Mouse (Mus musculus) MEL-GATA-1-ER (cell line): ENCODE data around the gene Prkcz.
A peak's percentile ranks its signal among the peaks of the same experiment; 100 is the strongest.
"Not testable (repeated sequence)": the region's sequence is repeated elsewhere in the genome, so short reads cannot be mapped to it uniquely, and the experiment has no call there.

ENCODE experiments used
- DNase-seq: peaks from one replicate; pipeline ENCODE4 v3.0.0-alpha.2; 2012; ENCODE audit warnings: low read depth; ENCODE audit errors: extremely low read depth

Gene Prkcz

DNA sequence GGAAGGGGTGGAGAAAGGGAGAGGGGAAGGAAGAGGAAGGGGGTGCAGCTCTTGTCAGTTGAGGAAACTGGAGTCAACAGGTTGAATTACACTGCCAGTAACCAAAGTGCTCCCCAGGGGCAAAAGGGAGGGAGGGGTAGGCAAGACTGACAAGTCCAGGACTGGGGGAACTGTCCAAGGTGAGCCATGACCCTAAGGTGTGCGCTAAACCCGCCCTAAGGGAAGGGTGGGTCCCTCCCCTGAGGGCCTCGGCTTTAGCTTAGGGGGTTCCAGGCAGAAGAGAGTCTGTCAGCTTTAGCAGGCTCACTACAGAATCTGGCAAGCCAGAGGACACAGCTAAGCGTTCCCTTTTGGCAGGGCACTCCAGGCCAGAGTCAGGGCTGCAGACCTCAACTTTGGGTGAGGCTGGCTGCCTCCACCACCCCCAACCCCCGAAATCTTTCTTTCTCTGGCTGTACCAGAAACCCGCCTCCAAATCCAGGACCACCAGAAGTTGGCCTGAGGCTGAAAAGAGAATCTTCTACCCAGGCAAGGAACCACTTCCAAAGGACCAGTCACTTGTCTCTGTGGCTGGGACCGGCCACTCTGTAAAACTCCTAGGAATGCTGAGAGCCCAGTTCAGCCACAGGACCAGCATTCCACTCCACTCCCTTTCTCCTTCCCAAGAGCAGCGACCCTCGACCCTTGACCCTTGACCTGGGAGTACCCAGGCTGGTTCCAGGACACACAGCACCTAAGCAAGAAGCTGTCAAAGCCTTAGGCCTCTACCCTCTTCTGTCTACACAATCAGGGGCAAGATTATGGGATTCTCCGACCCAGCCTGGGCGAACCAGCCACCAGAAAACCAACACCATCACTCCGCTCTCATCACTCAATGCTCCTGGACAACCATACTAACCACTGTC lies 1.3 kb downstream of the Prkcz start:
- DNase-seq = no peak

DNA sequence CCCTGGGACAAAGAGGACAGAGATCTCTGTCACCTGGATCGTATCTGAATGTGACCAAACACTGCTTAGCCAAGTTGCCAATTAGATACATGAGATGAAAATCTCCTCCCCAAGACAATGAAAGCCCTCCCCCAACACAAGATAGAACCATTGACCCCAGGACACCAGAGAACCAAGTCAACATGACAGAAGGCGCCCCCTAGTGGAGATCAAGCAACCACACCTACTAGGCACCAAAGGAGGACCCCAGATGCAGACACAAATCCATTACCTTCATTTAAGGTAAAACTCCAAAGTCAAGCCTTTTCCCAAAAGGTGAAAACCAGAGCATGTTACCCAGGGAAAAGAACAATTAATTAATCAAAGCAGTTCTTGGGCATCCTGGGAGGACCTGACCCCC lies 3.6 kb downstream of the Prkcz start:
- no peak for DNase-seq

DNA sequence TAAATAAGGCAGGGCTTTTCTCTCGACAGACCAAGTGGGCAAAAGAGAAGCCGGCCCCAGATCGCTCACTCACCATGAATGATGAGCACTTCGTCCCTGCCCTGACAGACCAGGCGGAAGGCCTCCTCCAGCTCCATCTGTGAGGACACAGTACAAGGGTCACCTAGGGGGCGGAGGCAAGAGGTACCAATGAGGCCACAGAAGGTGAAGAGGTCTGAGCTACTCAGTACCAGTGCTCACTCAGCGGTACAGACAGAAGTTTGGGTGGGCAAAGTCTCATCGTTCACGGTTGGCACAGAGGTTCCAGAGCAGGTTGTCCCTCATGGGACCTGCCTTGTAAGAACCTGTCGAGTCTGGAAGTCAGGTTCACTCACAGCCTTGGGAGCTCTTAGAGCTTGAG lies 4.8 kb downstream of the Prkcz start:
- DNase-seq = no peak

DNA sequence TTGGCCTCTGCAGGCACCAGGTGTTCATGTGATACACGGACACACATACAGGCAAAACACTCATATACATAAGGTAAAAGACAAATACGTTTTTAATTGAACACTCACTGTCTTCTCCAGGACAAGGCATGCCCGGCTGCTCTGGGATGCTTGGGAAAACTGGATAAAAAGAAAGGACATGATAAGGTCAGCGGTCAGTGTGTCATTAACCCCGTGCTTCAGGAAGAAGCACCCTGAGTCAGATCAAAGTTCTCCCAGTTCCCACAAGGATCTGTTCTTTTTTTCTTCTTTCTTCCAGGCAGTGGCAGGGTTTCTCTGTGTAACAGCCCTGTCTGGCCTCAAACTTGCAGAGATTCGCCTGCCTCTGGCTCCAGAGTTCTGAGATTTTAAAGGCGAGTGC lies 6.6 kb downstream of the Prkcz start:
- DNase-seq = no peak

DNA sequence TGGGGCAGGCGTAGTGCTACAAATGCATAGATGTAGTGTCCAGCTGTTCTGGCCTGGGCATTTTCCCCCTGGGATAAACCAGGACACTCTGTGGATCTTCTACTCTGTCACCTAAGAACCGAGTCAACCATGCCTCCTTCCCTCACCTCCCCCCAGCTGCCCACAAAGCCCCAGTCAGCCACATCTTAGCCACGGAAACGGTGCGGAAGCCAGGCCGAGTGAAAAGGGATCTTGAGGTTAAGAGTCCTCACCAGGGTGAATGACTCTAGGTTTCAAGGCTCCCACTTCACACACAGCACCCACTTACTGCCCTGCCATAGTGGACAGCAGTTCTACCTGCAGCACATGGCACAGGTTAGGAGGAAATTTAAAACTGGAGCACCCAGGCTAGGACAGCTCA lies 7.1 kb downstream of the Prkcz start:
- DNase-seq = no peak

DNA sequence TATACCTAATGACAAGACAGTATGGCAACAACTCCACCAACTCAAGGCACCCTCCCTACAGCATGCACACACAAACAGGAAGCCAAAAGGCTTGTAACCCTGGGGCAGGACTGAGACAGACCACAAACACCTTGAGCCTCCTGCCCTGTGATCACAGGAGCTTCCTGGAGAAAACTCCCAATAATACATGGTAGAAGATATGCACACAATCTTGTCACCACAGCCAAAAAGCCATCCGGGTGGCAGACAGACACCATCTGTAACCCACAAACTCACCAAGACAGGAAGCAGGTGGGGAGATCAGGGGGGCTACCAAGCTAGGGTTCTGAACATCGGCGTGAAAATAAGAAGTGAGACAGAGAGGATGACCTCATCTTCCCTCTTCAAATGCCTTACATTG lies 8.6 kb downstream of the Prkcz start:
- no peak for DNase-seq

DNA sequence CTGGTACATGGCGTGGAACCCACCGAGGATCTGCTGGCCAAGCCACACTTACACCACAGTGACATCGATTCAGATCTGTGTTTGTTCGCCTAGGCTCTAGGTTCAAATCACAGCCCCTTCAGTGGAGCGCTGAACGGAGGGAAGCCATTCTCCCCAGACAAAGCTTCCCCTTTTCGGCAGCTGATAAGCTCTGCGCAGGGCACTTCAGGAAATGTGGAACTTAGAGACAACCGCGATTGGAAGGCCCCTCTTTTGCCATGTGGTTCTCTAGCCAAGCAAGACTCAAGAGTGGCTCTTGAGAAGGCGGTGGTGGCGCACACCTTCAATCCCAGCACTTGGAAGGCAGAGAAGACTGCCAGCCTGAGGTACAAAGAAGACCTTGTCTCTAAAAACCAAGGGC lies 14.8 kb downstream of the Prkcz start:
- DNase-seq = peak; percentile 73

DNA sequence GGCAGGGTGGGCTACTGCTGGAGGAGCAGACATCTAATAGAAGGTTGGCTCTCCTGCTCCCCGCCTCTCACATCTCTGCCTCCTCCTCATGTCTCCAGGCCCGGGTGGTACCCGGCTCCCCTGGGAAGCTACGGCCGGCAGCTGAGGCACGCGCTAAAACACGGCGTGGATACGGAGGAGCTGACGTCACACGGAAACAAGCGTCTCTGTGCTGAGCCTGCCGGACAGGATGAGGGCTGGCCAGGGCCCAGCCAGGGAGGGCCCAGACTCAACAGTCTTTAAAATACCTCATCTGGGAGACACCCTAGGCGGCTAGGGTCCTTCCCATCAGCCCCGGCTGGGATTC lies 15.6 kb downstream of the Prkcz start:
- no peak for DNase-seq

DNA sequence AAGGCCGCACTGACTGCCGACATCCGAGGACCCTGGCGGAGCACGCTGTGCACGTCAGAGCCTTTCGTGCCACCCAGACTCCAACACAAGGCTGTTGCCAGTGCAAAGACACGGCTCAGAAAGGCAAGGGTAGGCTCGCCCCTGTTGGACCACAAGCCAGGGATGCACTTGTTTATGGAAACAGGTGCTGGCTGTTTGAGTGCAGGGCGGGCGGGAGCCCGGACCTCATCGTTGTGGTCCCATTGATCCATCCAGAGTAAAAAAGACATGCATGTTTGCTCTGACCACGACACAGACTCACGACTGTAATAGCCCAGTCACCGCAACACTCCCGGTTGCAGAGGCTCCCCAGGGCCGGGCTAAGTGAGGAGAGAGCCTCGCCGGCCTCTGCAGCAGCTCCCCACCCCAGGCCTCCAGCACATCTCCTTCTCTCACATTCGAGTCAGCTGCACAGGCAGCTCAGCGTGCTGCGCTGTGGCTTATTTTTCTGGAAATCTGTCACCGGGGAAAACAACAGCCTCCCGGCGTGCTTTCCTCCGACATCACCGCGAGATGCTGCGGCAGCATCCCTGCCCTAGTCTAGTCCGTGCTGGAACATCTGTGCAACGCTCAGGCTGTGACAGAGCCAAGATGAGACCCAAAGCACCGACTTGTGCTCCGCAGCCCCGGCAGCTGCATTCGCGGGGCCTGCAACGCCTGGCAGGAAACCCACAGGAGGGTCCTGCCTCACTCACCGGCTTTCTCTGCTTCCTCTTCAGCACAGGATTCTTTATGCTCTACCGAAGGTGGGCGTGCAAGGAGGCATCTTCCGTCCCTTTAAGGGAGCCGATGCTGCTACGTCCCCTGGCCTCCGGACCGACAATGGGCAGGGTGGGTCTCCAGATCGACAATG lies 16.2 kb downstream of the Prkcz start:
- DNase-seq = no peak

DNA sequence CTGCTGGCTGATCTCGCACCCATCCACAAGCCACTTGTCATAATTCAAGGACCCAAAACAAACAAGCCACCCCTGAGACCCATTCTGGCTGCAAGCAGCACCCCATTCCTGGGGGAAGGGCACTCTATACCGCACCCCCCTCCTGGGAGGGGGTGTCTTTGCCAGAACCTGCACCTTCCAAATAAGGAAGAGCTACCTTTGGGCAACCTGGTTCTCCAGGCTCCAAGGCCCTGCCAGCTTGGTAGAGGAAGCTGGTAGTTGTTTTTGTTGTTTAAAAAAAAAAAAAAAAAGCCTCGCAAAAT lies 16.9 kb downstream of the Prkcz start:
- no peak for DNase-seq

DNA sequence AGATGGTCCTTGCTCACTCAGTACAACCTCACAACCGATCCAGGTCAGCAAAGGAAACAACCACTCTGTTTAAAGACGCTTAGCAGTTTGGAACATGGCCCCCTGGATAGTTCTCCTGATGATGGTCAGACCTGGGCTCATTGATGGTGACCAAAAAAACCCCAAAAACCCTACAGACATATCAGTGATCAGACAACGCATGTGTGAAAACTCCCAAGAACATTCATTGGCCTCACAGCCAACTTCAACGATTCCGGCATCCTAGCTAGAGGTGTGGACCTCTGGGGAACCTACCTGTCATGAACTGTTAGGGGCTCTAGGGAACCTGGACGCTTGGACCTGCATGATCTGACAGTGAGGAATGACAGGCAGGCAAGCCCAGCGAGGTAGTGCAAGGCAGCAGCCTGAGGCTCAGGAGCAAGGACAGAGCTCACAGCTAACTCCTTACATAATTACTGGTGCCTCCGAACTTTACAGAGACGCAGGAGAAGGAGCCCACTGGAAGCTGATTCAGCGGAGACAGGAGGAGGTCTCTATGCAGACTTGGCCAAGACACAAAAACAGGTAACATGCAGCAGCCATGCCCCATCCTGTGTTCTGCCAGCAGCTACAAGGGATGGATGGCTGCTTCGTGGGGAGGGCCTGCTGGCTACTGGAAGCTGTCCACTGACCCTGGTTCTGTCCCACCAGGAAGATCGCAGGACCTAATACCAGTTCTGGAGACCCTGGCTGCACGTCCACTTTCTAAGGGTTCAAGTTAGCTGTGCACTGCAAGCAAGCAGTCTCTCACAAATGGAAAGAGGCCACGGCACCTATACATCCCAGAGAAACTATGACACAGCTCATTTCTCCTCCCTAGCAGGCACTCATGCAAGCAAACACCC lies 17.5 kb downstream of the Prkcz start:
- DNase-seq = no peak

DNA sequence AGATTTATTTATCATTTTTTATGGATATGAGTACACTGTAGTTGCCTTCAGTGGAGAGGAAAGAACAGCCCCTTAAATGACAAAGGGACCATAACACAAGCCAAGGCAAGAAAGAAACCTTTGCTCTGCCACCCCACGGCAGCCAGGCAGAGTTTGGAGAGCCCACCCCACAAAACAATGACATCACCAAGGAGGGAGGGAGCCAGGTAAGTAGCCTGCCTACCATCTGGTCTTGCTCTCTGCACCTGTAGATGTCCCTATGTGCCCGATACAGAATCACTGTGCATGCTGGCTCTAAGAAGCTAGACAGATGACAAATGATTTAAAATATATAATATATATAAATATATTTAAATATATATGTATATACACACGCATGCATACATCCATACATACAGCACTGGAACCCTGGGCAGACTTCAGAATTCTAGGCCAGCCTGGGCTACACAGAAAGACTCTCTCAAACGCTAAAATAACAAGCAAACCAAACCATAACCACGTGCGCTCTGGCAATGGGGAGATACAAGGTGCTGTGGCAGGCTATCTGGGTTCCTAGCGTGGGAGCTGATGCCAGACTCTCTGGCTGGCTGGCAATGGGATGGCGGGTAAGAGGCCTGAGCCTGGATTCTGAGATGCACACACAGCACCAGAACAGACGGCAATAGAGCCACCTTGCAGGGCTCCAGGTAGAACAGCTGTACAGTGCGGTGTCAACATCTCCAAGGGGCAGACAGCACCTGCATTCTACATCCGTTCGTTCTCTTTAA lies 24.7 kb downstream of the Prkcz start:
- DNase-seq = no peak

DNA sequence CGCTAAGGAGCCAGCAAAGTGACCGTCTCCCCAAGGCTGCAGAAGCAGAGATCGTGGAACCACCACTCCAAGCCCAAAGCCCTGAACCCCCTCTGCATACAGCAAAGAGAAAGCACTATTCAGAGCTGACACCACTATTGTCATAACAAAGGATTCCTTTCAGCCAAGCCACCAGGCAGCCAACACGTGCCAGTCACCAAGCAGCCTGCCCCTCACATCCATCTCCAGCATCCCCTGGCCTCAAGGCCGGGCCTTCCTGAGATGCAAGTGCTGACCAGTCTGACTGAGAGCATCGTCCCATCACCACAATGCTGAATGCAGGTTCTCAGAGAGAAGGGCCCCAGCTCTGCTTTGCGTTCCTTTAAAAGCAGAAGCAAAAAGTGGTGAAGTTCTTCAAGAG lies 28.9 kb downstream of the Prkcz start:
- DNase-seq = no peak

DNA sequence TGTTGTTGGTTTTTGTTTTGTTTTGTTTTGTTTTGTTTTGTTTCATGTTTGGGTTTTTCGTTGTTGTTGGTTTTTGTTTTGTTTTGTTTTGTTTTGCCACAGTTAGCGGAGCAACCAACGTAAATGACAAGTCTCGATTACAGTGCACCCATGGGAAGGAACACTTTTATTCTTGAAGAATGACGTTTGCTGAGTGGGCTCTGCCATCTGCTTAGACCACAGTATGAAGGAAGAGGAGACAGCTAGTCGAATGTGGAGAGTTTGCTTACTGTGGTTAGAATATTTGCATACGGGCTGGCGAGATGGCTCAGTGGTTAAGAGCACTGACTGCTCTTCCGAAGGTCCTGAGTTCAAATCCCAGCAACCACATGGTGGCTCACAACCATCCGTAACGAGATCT lies 32.8 kb downstream of the Prkcz start:
- not testable (repeated sequence) for DNase-seq

DNA sequence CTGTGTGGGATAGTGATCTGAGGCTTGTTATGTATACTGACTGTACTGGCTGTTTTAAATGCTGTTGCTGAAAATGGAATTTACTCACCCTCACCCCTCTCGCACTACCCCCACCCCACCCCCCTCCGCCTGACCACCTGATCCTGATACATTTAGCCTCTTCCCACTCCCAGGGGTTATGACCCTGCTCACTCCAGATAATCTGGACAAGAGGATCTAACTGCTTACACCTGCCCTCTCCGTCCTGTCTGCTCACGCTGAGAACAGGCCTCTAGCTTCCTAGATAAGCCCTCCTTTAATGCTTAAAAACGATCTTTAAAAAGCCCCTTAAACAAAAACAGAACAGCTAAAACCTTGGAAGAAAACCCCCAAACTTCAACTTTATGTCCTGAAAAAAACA lies 35.4 kb downstream of the Prkcz start:
- no peak for DNase-seq

DNA sequence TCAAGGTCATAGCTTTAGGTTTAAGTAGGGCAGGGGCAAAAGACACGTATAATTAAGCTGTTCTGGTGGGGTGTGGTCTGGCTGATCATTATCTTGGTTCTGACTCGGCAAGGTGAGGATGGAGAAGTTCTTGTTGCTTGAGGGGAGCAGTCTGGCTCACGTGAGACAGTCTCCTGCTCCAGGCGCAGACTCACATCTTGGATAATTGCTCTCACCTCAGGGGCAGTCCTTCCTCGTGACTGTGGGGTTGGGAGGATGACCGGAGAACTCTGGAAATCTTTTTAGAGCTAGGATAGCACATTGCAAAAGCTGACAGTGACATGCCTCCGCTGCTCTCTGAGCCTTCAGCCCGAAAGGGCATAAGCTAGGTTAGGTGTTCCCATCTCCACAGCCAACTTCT lies 36.6 kb downstream of the Prkcz start:
- DNase-seq = no peak

DNA sequence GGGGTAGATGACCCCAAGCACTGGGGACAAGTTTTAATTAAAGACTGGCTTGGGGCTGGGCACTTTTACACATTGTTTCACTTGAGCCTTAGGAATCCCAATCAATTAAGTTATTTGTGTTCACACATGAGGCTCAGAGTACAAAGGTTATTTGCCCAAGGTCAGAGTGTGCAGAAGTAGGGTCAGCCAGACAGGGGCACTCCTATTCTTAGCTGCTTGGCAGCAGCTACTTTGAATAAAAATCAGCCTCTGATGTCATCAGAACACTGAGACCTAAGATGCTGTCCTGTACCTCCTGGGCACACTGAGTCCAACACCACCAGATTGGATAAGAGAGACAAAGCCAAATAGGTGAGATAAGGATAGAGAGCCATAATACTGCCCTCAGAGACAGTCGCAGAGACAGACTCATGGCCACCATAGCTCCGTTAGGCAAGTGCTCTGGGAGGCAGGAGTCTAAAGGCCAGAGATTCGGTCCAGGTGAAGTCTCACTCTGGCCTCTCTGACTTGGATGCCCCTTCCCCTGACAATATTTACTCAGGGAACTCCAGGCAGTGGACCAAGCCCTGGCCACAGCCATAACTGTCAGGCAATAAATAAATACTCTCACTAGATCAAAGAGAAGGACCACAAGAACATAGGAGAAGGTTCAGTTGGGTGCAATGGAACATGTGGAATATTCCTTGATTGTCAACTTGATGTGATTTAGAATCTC lies 37.9 kb downstream of the Prkcz start:
- no peak for DNase-seq

DNA sequence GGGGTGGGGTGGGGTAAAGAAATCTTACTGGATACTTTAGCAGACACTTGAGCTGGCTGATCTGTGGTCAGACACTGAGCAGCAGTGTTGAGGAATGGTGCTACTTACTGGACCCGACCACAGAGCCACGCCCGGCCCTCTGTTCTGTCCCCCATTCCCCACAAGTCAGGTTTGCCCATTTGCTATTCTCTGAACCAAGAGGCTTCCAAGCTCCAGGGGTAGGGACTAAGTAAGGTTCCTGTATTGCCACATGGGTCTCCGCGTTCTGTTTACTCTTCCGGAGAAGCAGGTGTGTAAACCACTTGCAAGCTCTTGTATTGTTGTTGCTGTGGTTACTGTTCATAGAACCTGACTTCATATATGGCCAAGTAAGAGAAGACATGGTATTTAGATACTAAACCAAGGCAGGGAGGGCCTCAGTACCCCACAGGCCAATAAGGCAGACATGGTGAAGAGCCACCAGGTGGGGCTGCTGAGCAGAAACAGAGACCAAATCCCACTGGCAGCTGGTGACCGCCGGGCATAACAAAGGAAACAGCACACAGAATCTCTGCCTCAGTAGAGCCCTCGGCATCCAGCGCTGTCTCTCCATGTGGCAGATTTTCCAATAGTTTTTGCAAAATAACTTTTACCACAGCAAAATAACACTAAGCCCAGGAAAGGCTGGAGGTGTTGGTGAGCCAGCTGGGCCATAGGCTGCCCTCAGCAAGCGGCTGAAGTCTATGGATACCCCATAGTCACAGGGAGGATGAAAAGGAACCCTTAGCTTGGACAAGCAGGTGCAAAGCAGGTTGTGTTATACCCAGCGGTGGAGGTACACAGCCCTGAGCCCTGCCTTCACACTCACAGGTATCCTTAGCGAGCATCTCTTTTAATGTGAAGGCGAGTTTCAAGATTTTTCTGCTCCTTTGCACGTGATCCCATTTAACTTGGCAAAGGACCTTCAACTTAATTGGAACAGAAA lies 40.6 kb downstream of the Prkcz start:
- no peak for DNase-seq

DNA sequence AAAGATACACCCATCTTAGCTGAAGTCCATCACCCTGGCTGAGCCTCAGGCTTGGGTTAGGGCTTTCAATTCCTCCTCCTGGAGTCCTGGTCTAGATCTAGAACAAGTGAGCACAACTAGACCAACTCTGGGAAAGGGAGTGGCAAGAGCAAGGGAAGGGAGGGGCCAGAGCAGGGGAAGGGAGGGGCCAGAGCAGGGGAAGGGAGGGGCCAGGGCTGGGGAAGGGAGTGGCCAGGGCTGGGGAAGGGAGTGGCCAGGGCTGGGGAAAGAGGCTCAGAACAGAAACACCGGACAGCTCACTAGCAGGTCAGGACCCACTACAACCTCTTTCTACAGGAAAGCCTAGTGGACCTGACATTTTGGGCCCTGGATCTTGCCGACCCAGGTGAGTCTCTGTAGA lies 42.9 kb downstream of the Prkcz start:
- peak; percentile 16 for DNase-seq
